Mouse (Mus musculus): ENCODE measurements at regions not wholly inside any gene's neighbourhood (a gene's known extent, or its start where the extent isn't known, plus 50 kb on each side); places are given as distances from the start of the nearest gene placed in this dataset.

DNA sequence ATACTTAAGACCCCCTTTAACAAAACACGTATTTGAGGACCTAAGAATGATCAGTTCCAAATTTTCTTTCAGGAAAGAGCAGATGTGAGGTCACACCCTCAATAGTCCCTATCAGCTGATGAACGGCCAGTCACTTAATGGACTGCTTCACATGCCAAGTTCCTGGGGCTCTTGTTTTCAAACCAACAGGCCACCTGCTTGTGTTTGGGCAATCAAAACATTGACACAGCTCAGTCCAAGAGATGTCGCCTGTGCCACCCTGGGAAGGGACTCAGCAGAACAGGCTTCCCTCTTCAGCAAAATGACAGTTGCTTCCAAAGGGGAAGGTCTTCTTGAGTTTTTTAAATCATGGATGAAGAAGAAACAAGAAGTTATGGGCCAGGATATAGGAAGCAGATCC lies 294.6 kb downstream of the Sec16b start:
- Histone ChIP-seq H3K27me3 (replicated peaks; ENCODE audit: control insufficient read depth, insufficient read depth, low read length) (no peaks in the 10 kb centered on the region; the same call in 1 of the 2 replicates), H3K36me3 (ENCODE audit: control insufficient read depth, insufficient read depth, low read length) (no peaks in the 10 kb centered on the region), H3K27ac (ENCODE audit: insufficient read depth, low read depth, low read length) (no peak overlapping the region), H3K4me1 (ENCODE audit: control insufficient read depth, insufficient read depth, low read length) (no peaks in the 10 kb centered on the region), H3K4me3 (ENCODE audit: insufficient read depth, low read depth, low read length) (no peak overlapping the region)
- 79% methylated on average over 3 of the region's 3 CpGs for WGBS
- TF ChIP-seq POLR2A (IDR thresholded peaks at IDR 0.05; ENCODE audit: low read depth, low read length): no peak
- TF ChIP-seq CTCF (conservative IDR thresholded peaks at IDR 0.05; ENCODE audit: insufficient read depth, insufficient read length, low read depth, low read length): no peak
- no peak for DNase-seq

- no peak for DNase-seq
- H3K27me3 ChIP-seq (replicated peaks; ENCODE audit: control insufficient read depth, insufficient read depth, low read length): no peaks in the 10 kb centered on the region; the same call in 1 of the 2 replicates
- 34% methylated on average over 3 of the region's 3 CpGs for WGBS
- TF ChIP-seq CTCF (conservative IDR thresholded peaks at IDR 0.05; ENCODE audit: insufficient read depth, insufficient read length, low read depth, low read length) (no peak), POLR2A (IDR thresholded peaks at IDR 0.05; ENCODE audit: low read depth, low read length) (no peak)
- no peaks in the 10 kb centered on the region for H3K4me1 ChIP-seq (ENCODE audit: control insufficient read depth, insufficient read depth, low read length)
- no peaks in the 10 kb centered on the region for H3K36me3 ChIP-seq (ENCODE audit: control insufficient read depth, insufficient read depth, low read length)
- no peak overlapping the region for H3K4me3 ChIP-seq (ENCODE audit: insufficient read depth, low read depth, low read length)
- H3K27ac ChIP-seq (ENCODE audit: insufficient read depth, low read depth, low read length): no peak overlapping the region
Measured at GRCm38 (mm10) chr1:157804229-157804628, 297.7 kb downstream of the Sec16b start.

DNA sequence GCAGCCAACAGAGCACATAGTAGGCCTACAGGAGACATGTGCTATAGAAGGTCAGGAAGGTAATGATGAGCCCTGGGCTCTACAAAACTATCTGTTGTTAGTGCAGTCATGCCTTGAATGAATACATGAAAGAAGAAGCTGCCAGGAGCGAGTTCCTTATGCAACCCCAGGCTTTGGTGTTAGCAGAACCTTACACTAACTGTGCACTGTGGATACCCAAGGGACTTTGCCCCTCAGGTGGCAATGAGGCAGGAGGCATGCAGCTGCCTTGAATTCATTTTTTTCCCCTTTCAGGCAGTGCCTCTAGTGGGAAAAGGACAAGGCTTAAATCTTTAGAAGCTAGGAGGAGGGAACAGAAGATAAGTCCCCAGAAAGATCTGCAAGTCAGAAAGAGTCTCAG lies 299.8 kb downstream of the Sec16b start:
- Histone ChIP-seq H3K27ac (ENCODE audit: insufficient read depth, low read depth, low read length) (no peak overlapping the region), H3K27me3 (replicated peaks; ENCODE audit: control insufficient read depth, insufficient read depth, low read length) (no peaks in the 10 kb centered on the region; the same call in 1 of the 2 replicates), H3K36me3 (ENCODE audit: control insufficient read depth, insufficient read depth, low read length) (no peaks in the 10 kb centered on the region), H3K4me1 (ENCODE audit: control insufficient read depth, insufficient read depth, low read length) (no peaks in the 10 kb centered on the region; the same call in 1 of the 2 replicates), H3K4me3 (ENCODE audit: insufficient read depth, low read depth, low read length) (no peak overlapping the region)
- DNase-seq: peak; percentile 53
- WGBS: 53% methylated on average over 1 of the region's 1 CpGs
- TF ChIP-seq CTCF (conservative IDR thresholded peaks at IDR 0.05; ENCODE audit: insufficient read depth, insufficient read length, low read depth, low read length): no peak
- TF ChIP-seq POLR2A (IDR thresholded peaks at IDR 0.05; ENCODE audit: low read depth, low read length): no peak

DNA sequence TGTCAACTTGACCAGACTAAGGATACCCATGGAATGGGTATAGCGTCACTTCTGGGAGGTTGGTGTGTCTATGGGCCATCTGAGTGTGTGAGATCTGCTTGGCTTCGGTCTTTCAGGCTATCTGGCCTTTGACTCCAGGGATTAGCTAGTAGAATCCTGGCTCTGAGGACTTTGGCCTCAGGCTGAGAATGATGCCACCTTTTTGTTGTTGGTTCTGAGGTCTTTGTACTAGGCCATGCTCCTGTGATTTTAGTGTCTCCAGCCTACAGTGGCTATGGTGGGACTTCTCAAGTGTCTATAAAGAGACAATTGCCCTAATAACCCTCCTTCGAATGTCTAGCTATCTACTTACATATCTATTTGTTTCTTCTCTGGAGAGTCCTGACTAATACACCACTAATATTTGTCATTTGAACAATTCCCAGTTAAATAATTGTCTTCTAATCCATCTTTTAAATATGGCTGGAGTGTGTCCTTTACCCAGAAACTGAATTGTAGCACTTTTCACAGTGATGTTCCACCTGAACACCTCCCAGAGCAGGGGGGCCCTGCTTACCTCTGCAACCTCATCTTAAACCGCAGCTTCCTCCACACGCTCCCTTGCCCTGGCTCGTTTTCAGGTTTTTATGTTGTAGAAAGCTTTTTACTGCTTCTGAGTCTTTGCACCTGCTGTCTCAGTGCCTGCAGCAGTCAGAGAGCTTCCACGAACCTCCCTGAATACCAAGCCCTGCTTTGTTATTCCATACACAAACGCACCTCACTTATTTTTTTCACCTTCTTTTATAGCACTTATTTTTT lies 303.3 kb downstream of the Sec16b start:
- TF ChIP-seq CTCF (conservative IDR thresholded peaks at IDR 0.05; ENCODE audit: insufficient read depth, insufficient read length, low read depth, low read length) (no peak), POLR2A (IDR thresholded peaks at IDR 0.05; ENCODE audit: low read depth, low read length) (no peak)
- DNase-seq: peak; percentile 66
- H3K27me3 ChIP-seq (replicated peaks; ENCODE audit: control insufficient read depth, insufficient read depth, low read length): no peaks in the 10 kb centered on the region
- H3K4me1 ChIP-seq (ENCODE audit: control insufficient read depth, insufficient read depth, low read length): no peaks in the 10 kb centered on the region; the same call in 1 of the 2 replicates
- H3K27ac ChIP-seq (ENCODE audit: insufficient read depth, low read depth, low read length): no peak overlapping the region
- 30% methylated on average over 8 of the region's 8 CpGs for WGBS
- H3K4me3 ChIP-seq (ENCODE audit: insufficient read depth, low read depth, low read length): no peak overlapping the region
- H3K36me3 ChIP-seq (ENCODE audit: control insufficient read depth, insufficient read depth, low read length): no peaks in the 10 kb centered on the region

GRCm38 (mm10) chr1:157810657-157811056 lies 304.1 kb downstream of the Sec16b start:
- TF ChIP-seq CTCF (conservative IDR thresholded peaks at IDR 0.05; ENCODE audit: insufficient read depth, insufficient read length, low read depth, low read length) (no peak), POLR2A (IDR thresholded peaks at IDR 0.05; ENCODE audit: low read depth, low read length) (no peak)
- DNase-seq: no peak

DNA sequence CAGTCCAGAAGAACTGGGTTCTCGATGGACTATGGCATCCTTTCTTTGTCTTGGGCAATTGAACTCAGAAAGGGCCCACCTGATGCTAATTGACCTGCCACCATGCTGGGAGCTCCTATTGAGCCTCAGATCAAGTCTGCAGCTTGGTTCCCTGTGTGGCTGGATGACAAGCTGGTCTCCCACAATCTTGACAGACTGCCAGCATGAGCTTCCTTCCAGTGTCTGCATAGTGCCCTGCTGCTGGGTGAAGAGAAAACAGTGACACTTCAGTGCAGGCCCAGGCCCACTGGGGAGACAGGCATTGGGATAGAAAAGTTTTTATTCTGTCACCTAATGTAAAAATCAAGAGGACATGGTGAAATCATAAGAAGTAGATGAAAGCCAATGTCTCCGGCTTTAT lies 321.4 kb downstream of the Sec16b start:
- TF ChIP-seq POLR2A (IDR thresholded peaks at IDR 0.05; ENCODE audit: low read depth, low read length) (no peak), CTCF (conservative IDR thresholded peaks at IDR 0.05; ENCODE audit: insufficient read depth, insufficient read length, low read depth, low read length) (no peak)
- no peak for DNase-seq
- Histone ChIP-seq H3K4me1 (ENCODE audit: control insufficient read depth, insufficient read depth, low read length) (no peaks in the 10 kb centered on the region), H3K27me3 (replicated peaks; ENCODE audit: control insufficient read depth, insufficient read depth, low read length) (no peaks in the 10 kb centered on the region), H3K36me3 (ENCODE audit: control insufficient read depth, insufficient read depth, low read length) (no peaks in the 10 kb centered on the region), H3K4me3 (ENCODE audit: insufficient read depth, low read depth, low read length) (no peak overlapping the region), H3K27ac (ENCODE audit: insufficient read depth, low read depth, low read length) (no peak overlapping the region)
- 69% methylated on average over 2 of the region's 2 CpGs for WGBS

More at GRCm38 (mm10) chr1:157810657-157811056, 304.1 kb downstream of the Sec16b start:
- Histone ChIP-seq H3K27ac (ENCODE audit: insufficient read depth, low read depth, low read length) (no peak overlapping the region), H3K36me3 (ENCODE audit: control insufficient read depth, insufficient read depth, low read length) (no peaks in the 10 kb centered on the region), H3K4me3 (ENCODE audit: insufficient read depth, low read depth, low read length) (no peak overlapping the region), H3K27me3 (replicated peaks; ENCODE audit: control insufficient read depth, insufficient read depth, low read length) (no peaks in the 10 kb centered on the region), H3K4me1 (ENCODE audit: control insufficient read depth, insufficient read depth, low read length) (no peaks in the 10 kb centered on the region; the same call in 1 of the 2 replicates)

GRCm38 (mm10) chr1:157831511-157831910 lies 325.0 kb downstream of the Sec16b start:
- H3K4me1 ChIP-seq (ENCODE audit: control insufficient read depth, insufficient read depth, low read length): no peaks in the 10 kb centered on the region
- no peak for DNase-seq
- H3K36me3 ChIP-seq (ENCODE audit: control insufficient read depth, insufficient read depth, low read length): no peaks in the 10 kb centered on the region
- H3K27me3 ChIP-seq (replicated peaks; ENCODE audit: control insufficient read depth, insufficient read depth, low read length): no peaks in the 10 kb centered on the region
- WGBS: 44% methylated on average over 2 of the region's 2 CpGs
- TF ChIP-seq CTCF (conservative IDR thresholded peaks at IDR 0.05; ENCODE audit: insufficient read depth, insufficient read length, low read depth, low read length) (no peak), POLR2A (IDR thresholded peaks at IDR 0.05; ENCODE audit: low read depth, low read length) (no peak)
- H3K27ac ChIP-seq (ENCODE audit: insufficient read depth, low read depth, low read length): no peak overlapping the region
- H3K4me3 ChIP-seq (ENCODE audit: insufficient read depth, low read depth, low read length): no peak overlapping the region

Data from kidney, adult 2 months (tissue).